Mouse (Mus musculus) neural tube, embryonic 14.5 days (tissue): ENCODE results near the gene Immp2l. TPM values are rescaled to one million over a fixed set of nuclear protein-coding genes. Genes with fewer than 3 reads are reported as not detected.

Experiments used
- ATAC-seq: fragments of 200-750 bp; cut with Nextera tagmentation; 2 replicates; pipeline ENCODE4 v1.8.0; 2017; ENCODE audit warnings: low read depth, mild to moderate bottlenecking, moderate TSS enrichment, moderate library complexity
- H3K27ac ChIP-seq: fragments of 300-500 bp; sonication (generic); 2 replicates; pipeline ENCODE4 v1.5.1; 2014; ENCODE audit warnings: low read depth, mild to moderate bottlenecking, control low read depth, low read length, moderate library complexity, mixed read lengths
- H3K27me3 ChIP-seq: fragments of 300-500 bp; sonication (generic); 2 replicates; pipeline ENCODE4 v1.6.1; 2014; ENCODE audit warnings: low read length; ENCODE audit not compliant: control insufficient read depth, insufficient read depth
- H3K36me3 ChIP-seq: fragments of 300-500 bp; sonication (generic); 2 replicates; pipeline ENCODE4 v1.6.1; 2014; ENCODE audit warnings: low read length, mixed read lengths; ENCODE audit not compliant: control insufficient read depth, insufficient read depth
- H3K4me1 ChIP-seq: fragments of 300-500 bp; sonication (generic); 2 replicates; pipeline ENCODE4 v1.6.1; 2014; ENCODE audit warnings: low read length; ENCODE audit not compliant: control insufficient read depth, insufficient read depth
- H3K4me2 ChIP-seq: fragments of 300-500 bp; sonication (generic); 2 replicates; pipeline ENCODE4 v1.6.1; 2014; ENCODE audit warnings: mild to moderate bottlenecking, low read depth, low read length, control low read depth
- H3K4me3 ChIP-seq: fragments of 300-500 bp; sonication (generic); 2 replicates; pipeline ENCODE4 v1.5.1; 2014; ENCODE audit warnings: low read depth, low read length, control low read depth, mixed read lengths
- H3K9ac ChIP-seq: fragments of 300-500 bp; sonication (generic); replicated peaks from 2 replicates; pipeline ENCODE4 v1.6.1; 2014; ENCODE audit warnings: low read depth, mild to moderate bottlenecking, control low read depth, low read length, mixed read lengths
- H3K9me3 ChIP-seq: fragments of 300-500 bp; sonication (generic); 2 replicates; pipeline ENCODE4 v1.6.1; 2016; ENCODE audit warnings: low read length; ENCODE audit not compliant: control insufficient read depth
- WGBS: fragments of 180-500 bp; shearing (Covaris S2); extraction: QIAGEN DNeasy Blood & Tissue Kit; methylation state at CpG from one replicate; pipeline ENCODE4 v1.1.7; 2014; 5-methylcytosine and 5-hydroxymethylcytosine counted together
- polyA plus RNA-seq: library from polyadenylated mRNA; unstranded; fragments of >200 nt; fragmentation: Nextera tagmentation; extraction: Ambion mirVana; gene quantifications from 2 replicates; pipeline ENCODE4 v1.2.1, GENCODE M21; 2014

Immp2l gene
- polyA plus RNA-seq, 1 experiment from 2014 or later: 4.5 TPM

GRCm38 (mm10) chr12:41112137-41112536 is 88.2 kb downstream of the Immp2l start:
- no peaks in the 10 kb centered on the region for H3K9me3 ChIP-seq
- H3K4me3 ChIP-seq: no peak overlapping the region
- WGBS: 69% methylated on average over 6 of the region's 6 CpGs
- H3K27ac ChIP-seq: no peak overlapping the region
- no peaks in the 10 kb centered on the region for H3K36me3 ChIP-seq
- H3K4me1 ChIP-seq: no peaks in the 10 kb centered on the region
- no peaks in the 10 kb centered on the region for H3K27me3 ChIP-seq
- H3K4me2 ChIP-seq: no peak overlapping the region
- ATAC-seq: no peak
- no peak overlapping the region for H3K9ac ChIP-seq

GRCm38 (mm10) chr12:41118358-41118757 is 94.5 kb downstream of the Immp2l start:
- no peak for ATAC-seq
- H3K9me3 ChIP-seq: no peaks in the 10 kb centered on the region
- H3K4me3 ChIP-seq: no peak overlapping the region
- no peak overlapping the region for H3K9ac ChIP-seq
- no peak overlapping the region for H3K27ac ChIP-seq
- no peaks in the 10 kb centered on the region for H3K27me3 ChIP-seq
- no peaks in the 10 kb centered on the region for H3K36me3 ChIP-seq
- H3K4me2 ChIP-seq: no peak overlapping the region
- no peaks in the 10 kb centered on the region for H3K4me1 ChIP-seq

GRCm38 (mm10) chr12:41119657-41120056 is 95.8 kb downstream of the Immp2l start:
- H3K36me3 ChIP-seq: no peaks in the 10 kb centered on the region
- no peak overlapping the region for H3K4me3 ChIP-seq
- no peak overlapping the region for H3K4me2 ChIP-seq
- H3K4me1 ChIP-seq: no peaks in the 10 kb centered on the region
- H3K27me3 ChIP-seq: no peaks in the 10 kb centered on the region
- no peak overlapping the region for H3K27ac ChIP-seq
- ATAC-seq: no peak
- 68% methylated on average over 6 of the region's 6 CpGs for WGBS
- no peak overlapping the region for H3K9ac ChIP-seq
- H3K9me3 ChIP-seq: no peaks in the 10 kb centered on the region

GRCm38 (mm10) chr12:41123207-41123606 is 99.3 kb downstream of the Immp2l start:
- no peaks in the 10 kb centered on the region for H3K36me3 ChIP-seq
- H3K27ac ChIP-seq: no peak overlapping the region
- no peaks in the 10 kb centered on the region for H3K9me3 ChIP-seq
- no peak overlapping the region for H3K9ac ChIP-seq
- no peak for ATAC-seq
- H3K27me3 ChIP-seq: no peaks in the 10 kb centered on the region
- H3K4me3 ChIP-seq: no peak overlapping the region
- 89% methylated on average over 2 of the region's 2 CpGs for WGBS
- no peak overlapping the region for H3K4me2 ChIP-seq
- H3K4me1 ChIP-seq: no peaks in the 10 kb centered on the region

GRCm38 (mm10) chr12:41134885-41135284 is 111.0 kb downstream of the Immp2l start:
- H3K9me3 ChIP-seq: no peaks in the 10 kb centered on the region
- H3K9ac ChIP-seq: no peak overlapping the region
- no peak for ATAC-seq
- no peak overlapping the region for H3K27ac ChIP-seq
- no peak overlapping the region for H3K4me2 ChIP-seq
- no peaks in the 10 kb centered on the region for H3K4me1 ChIP-seq
- H3K36me3 ChIP-seq: no peaks in the 10 kb centered on the region
- no peaks in the 10 kb centered on the region for H3K27me3 ChIP-seq
- H3K4me3 ChIP-seq: no peak overlapping the region
- WGBS: 56% methylated on average over 3 of the region's 3 CpGs

GRCm38 (mm10) chr12:41159543-41159942 is 135.7 kb downstream of the Immp2l start:
- H3K4me2 ChIP-seq: no peak overlapping the region
- H3K4me1 ChIP-seq: no peaks in the 10 kb centered on the region
- H3K27me3 ChIP-seq: no peaks in the 10 kb centered on the region
- WGBS: 87% methylated on average over 4 of the region's 4 CpGs
- no peak for ATAC-seq
- no peak overlapping the region for H3K27ac ChIP-seq
- no peaks in the 10 kb centered on the region for H3K36me3 ChIP-seq
- H3K9ac ChIP-seq: no peak overlapping the region
- no peak overlapping the region for H3K4me3 ChIP-seq
- no peaks in the 10 kb centered on the region for H3K9me3 ChIP-seq

GRCm38 (mm10) chr12:41167802-41168201 is 143.9 kb downstream of the Immp2l start:
- Histone ChIP-seq H3K4me3 (no peak overlapping the region), H3K4me2 (no peak overlapping the region), H3K4me1 (no peaks in the 10 kb centered on the region), H3K9ac (no peak overlapping the region), H3K9me3 (no peaks in the 10 kb centered on the region), H3K36me3 (no peaks in the 10 kb centered on the region), H3K27ac (no peak overlapping the region), H3K27me3 (no peaks in the 10 kb centered on the region)
- 80% methylated on average over 4 of the region's 4 CpGs for WGBS
- ATAC-seq: no peak

- Histone ChIP-seq H3K27me3 (no peaks in the 10 kb centered on the region), H3K9me3 (no peaks in the 10 kb centered on the region), H3K9ac (no peak overlapping the region), H3K4me2 (no peak overlapping the region), H3K4me1 (no peaks in the 10 kb centered on the region), H3K27ac (no peak overlapping the region), H3K4me3 (no peak overlapping the region), H3K36me3 (no peaks in the 10 kb centered on the region)
- WGBS: 32% methylated on average over 1 of the region's 1 CpGs
- ATAC-seq: no peak
Measured at GRCm38 (mm10) chr12:41170051-41170450, 146.2 kb downstream of the Immp2l start.

- Histone ChIP-seq H3K4me3 (no peak overlapping the region), H3K9me3 (no peaks in the 10 kb centered on the region), H3K4me2 (no peak overlapping the region), H3K27me3 (no peaks in the 10 kb centered on the region), H3K36me3 (no peaks in the 10 kb centered on the region), H3K4me1 (no peaks in the 10 kb centered on the region), H3K27ac (no peak overlapping the region), H3K9ac (no peak overlapping the region)
- no peak for ATAC-seq
Measured at GRCm38 (mm10) chr12:41182856-41183255, 159.0 kb downstream of the Immp2l start.

- Histone ChIP-seq H3K4me2 (no peak overlapping the region), H3K9me3 (no peaks in the 10 kb centered on the region), H3K4me3 (no peak overlapping the region), H3K36me3 (no peaks in the 10 kb centered on the region), H3K27me3 (no peaks in the 10 kb centered on the region), H3K9ac (no peak overlapping the region), H3K27ac (no peak overlapping the region), H3K4me1 (no peaks in the 10 kb centered on the region)
- ATAC-seq: no peak
- 75% methylated on average over 4 of the region's 4 CpGs for WGBS
Measured at GRCm38 (mm10) chr12:41185060-41185459, 161.2 kb downstream of the Immp2l start.
